Mouse (Mus musculus): ENCODE measurements around the gene Mast4. TPM values are rescaled to one million over a fixed set of nuclear protein-coding genes. Genes with fewer than 3 reads are reported as not detected.
A peak's percentile ranks its signal among the peaks of the same experiment; 100 is the strongest.

The Mast4 gene
- polyA plus RNA-seq, 1 experiment from 2014 or later: 41.8 TPM

- Histone ChIP-seq H3K9ac (replicated peaks; ENCODE audit: low read length) (no peak overlapping the region), H3K36me3 (ENCODE audit: control insufficient read depth, insufficient read depth, low read length) (no peaks in the 10 kb centered on the region), H3K27me3 (ENCODE audit: control insufficient read depth, insufficient read depth, low read length) (no peaks in the 10 kb centered on the region), H3K4me3 (replicated peaks; ENCODE audit: low read depth, low read length) (no peak overlapping the region), H3K4me2 (ENCODE audit: low read length) (no peak overlapping the region), H3K4me1 (ENCODE audit: control insufficient read depth, insufficient read depth, low read length) (no peaks in the 10 kb centered on the region), H3K9me3 (ENCODE audit: control insufficient read depth, low read length) (no peaks in the 10 kb centered on the region), H3K27ac (replicated peaks; ENCODE audit: low read depth, low read length) (no peak overlapping the region)
- no peak for ATAC-seq (ENCODE audit: low FRiP score, low TSS enrichment)
- WGBS: 97% methylated on average over 5 of the region's 5 CpGs
- no peak for DNase-seq
Observed at GRCm38 (mm10) chr13:103205191-103205590, 129.1 kb downstream of the Mast4 start.

- H3K4me2 ChIP-seq (ENCODE audit: low read length): no peak overlapping the region
- H3K27me3 ChIP-seq (ENCODE audit: control insufficient read depth, insufficient read depth, low read length): no peaks in the 10 kb centered on the region
- no peak overlapping the region for H3K27ac ChIP-seq (replicated peaks; ENCODE audit: low read depth, low read length)
- H3K4me3 ChIP-seq (replicated peaks; ENCODE audit: low read depth, low read length): no peak overlapping the region
- no peak overlapping the region for H3K9ac ChIP-seq (replicated peaks; ENCODE audit: low read length)
- DNase-seq (no peak), ATAC-seq (ENCODE audit: low FRiP score, low TSS enrichment) (no peak)
- H3K9me3 ChIP-seq (ENCODE audit: control insufficient read depth, low read length): no peaks in the 10 kb centered on the region
- WGBS: 57% methylated on average over 1 of the region's 1 CpGs
- no peaks in the 10 kb centered on the region for H3K36me3 ChIP-seq (ENCODE audit: control insufficient read depth, insufficient read depth, low read length)
- H3K4me1 ChIP-seq (ENCODE audit: control insufficient read depth, insufficient read depth, low read length): peaks cover 3% of the 10 kb centered on the region; the same call in 1 of the 2 replicates
Observed at GRCm38 (mm10) chr13:103203376-103203895, 130.9 kb downstream of the Mast4 start.

GRCm38 (mm10) chr13:103201016-103201760, 133.1 kb downstream of the Mast4 start:
- Histone ChIP-seq H3K4me3 (replicated peaks; ENCODE audit: low read depth, low read length) (no peak overlapping the region), H3K27ac (replicated peaks; ENCODE audit: low read depth, low read length) (no peak overlapping the region), H3K27me3 (ENCODE audit: control insufficient read depth, insufficient read depth, low read length) (no peaks in the 10 kb centered on the region), H3K36me3 (ENCODE audit: control insufficient read depth, insufficient read depth, low read length) (no peaks in the 10 kb centered on the region), H3K4me1 (ENCODE audit: control insufficient read depth, insufficient read depth, low read length) (peaks cover 12% of the 10 kb centered on the region; the same call in 1 of the 2 replicates), H3K9ac (replicated peaks; ENCODE audit: low read length) (no peak overlapping the region), H3K9me3 (ENCODE audit: control insufficient read depth, low read length) (no peaks in the 10 kb centered on the region), H3K4me2 (ENCODE audit: low read length) (no peak overlapping the region)
- WGBS: 79% methylated on average over 10 of the region's 10 CpGs
- DNase-seq: no peak
- ATAC-seq (ENCODE audit: low FRiP score, low TSS enrichment): no peak

- ATAC-seq (ENCODE audit: low FRiP score, low TSS enrichment) (no peak), DNase-seq (no peak)
- peaks cover 12% of the 10 kb centered on the region; the same call in 1 of the 2 replicates for H3K4me1 ChIP-seq (ENCODE audit: control insufficient read depth, insufficient read depth, low read length)
- H3K36me3 ChIP-seq (ENCODE audit: control insufficient read depth, insufficient read depth, low read length): no peaks in the 10 kb centered on the region
- no peak overlapping the region for H3K4me2 ChIP-seq (ENCODE audit: low read length)
- no peaks in the 10 kb centered on the region for H3K9me3 ChIP-seq (ENCODE audit: control insufficient read depth, low read length)
- WGBS: 67% methylated on average over 2 of the region's 2 CpGs
- H3K27me3 ChIP-seq (ENCODE audit: control insufficient read depth, insufficient read depth, low read length): no peaks in the 10 kb centered on the region
- no peak overlapping the region for H3K9ac ChIP-seq (replicated peaks; ENCODE audit: low read length)
- H3K4me3 ChIP-seq (replicated peaks; ENCODE audit: low read depth, low read length): no peak overlapping the region
- H3K27ac ChIP-seq (replicated peaks; ENCODE audit: low read depth, low read length): no peak overlapping the region
Observed at GRCm38 (mm10) chr13:103199823-103200660, 134.3 kb downstream of the Mast4 start.

GRCm38 (mm10) chr13:103198210-103198940, 135.9 kb downstream of the Mast4 start:
- WGBS: 66% methylated on average over 9 of the region's 9 CpGs
- peak; percentile 48; the same call in 1 of the 2 replicates for ATAC-seq (ENCODE audit: low FRiP score, low TSS enrichment)

GRCm38 (mm10) chr13:103196307-103196706, 138.0 kb downstream of the Mast4 start:
- H3K27me3 ChIP-seq (ENCODE audit: control insufficient read depth, insufficient read depth, low read length): no peaks in the 10 kb centered on the region
- no peaks in the 10 kb centered on the region for H3K9me3 ChIP-seq (ENCODE audit: control insufficient read depth, low read length)
- H3K4me1 ChIP-seq (ENCODE audit: control insufficient read depth, insufficient read depth, low read length): peaks cover 12% of the 10 kb centered on the region; the same call in 1 of the 2 replicates
- no peak overlapping the region for H3K27ac ChIP-seq (replicated peaks; ENCODE audit: low read depth, low read length)
- no peak overlapping the region for H3K4me3 ChIP-seq (replicated peaks; ENCODE audit: low read depth, low read length)
- DNase-seq: no peak
- no peaks in the 10 kb centered on the region for H3K36me3 ChIP-seq (ENCODE audit: control insufficient read depth, insufficient read depth, low read length)
- no peak for ATAC-seq (ENCODE audit: low FRiP score, low TSS enrichment)
- WGBS: 83% methylated on average over 5 of the region's 5 CpGs
- H3K4me2 ChIP-seq (ENCODE audit: low read length): no peak overlapping the region
- no peak overlapping the region for H3K9ac ChIP-seq (replicated peaks; ENCODE audit: low read length)

More at GRCm38 (mm10) chr13:103198210-103198940, 135.9 kb downstream of the Mast4 start:
- DNase-seq: peak; percentile 40
- Histone ChIP-seq H3K9ac (replicated peaks; ENCODE audit: low read length) (no peak overlapping the region), H3K4me1 (ENCODE audit: control insufficient read depth, insufficient read depth, low read length) (peaks cover 12% of the 10 kb centered on the region; the same call in 1 of the 2 replicates), H3K4me2 (ENCODE audit: low read length) (no peak overlapping the region), H3K9me3 (ENCODE audit: control insufficient read depth, low read length) (no peaks in the 10 kb centered on the region), H3K4me3 (replicated peaks; ENCODE audit: low read depth, low read length) (no peak overlapping the region), H3K27me3 (ENCODE audit: control insufficient read depth, insufficient read depth, low read length) (no peaks in the 10 kb centered on the region), H3K27ac (replicated peaks; ENCODE audit: low read depth, low read length) (peak overlapping the region; percentile 27), H3K36me3 (ENCODE audit: control insufficient read depth, insufficient read depth, low read length) (no peaks in the 10 kb centered on the region)

- ATAC-seq (ENCODE audit: low FRiP score, low TSS enrichment) (no peak), DNase-seq (no peak)
- no peaks in the 10 kb centered on the region for H3K9me3 ChIP-seq (ENCODE audit: control insufficient read depth, low read length)
- H3K9ac ChIP-seq (replicated peaks; ENCODE audit: low read length): no peak overlapping the region
- H3K4me1 ChIP-seq (ENCODE audit: control insufficient read depth, insufficient read depth, low read length): peaks cover 12% of the 10 kb centered on the region; the same call in 1 of the 2 replicates
- 89% methylated on average over 3 of the region's 3 CpGs for WGBS
- no peak overlapping the region for H3K4me2 ChIP-seq (ENCODE audit: low read length)
- H3K4me3 ChIP-seq (replicated peaks; ENCODE audit: low read depth, low read length): no peak overlapping the region
- no peak overlapping the region for H3K27ac ChIP-seq (replicated peaks; ENCODE audit: low read depth, low read length)
- no peaks in the 10 kb centered on the region for H3K27me3 ChIP-seq (ENCODE audit: control insufficient read depth, insufficient read depth, low read length)
- no peaks in the 10 kb centered on the region for H3K36me3 ChIP-seq (ENCODE audit: control insufficient read depth, insufficient read depth, low read length)
Observed at GRCm38 (mm10) chr13:103195847-103196246, 138.4 kb downstream of the Mast4 start.

GRCm38 (mm10) chr13:103183566-103183965, 150.7 kb downstream of the Mast4 start:
- H3K9me3 ChIP-seq (ENCODE audit: control insufficient read depth, low read length): no peaks in the 10 kb centered on the region
- DNase-seq (no peak), ATAC-seq (ENCODE audit: low FRiP score, low TSS enrichment) (no peak)
- no peaks in the 10 kb centered on the region for H3K36me3 ChIP-seq (ENCODE audit: control insufficient read depth, insufficient read depth, low read length)
- H3K27me3 ChIP-seq (ENCODE audit: control insufficient read depth, insufficient read depth, low read length): no peaks in the 10 kb centered on the region
- H3K4me3 ChIP-seq (replicated peaks; ENCODE audit: low read depth, low read length): no peak overlapping the region
- 92% methylated on average over 5 of the region's 5 CpGs for WGBS
- no peaks in the 10 kb centered on the region for H3K4me1 ChIP-seq (ENCODE audit: control insufficient read depth, insufficient read depth, low read length)
- H3K27ac ChIP-seq (replicated peaks; ENCODE audit: low read depth, low read length): no peak overlapping the region
- no peak overlapping the region for H3K9ac ChIP-seq (replicated peaks; ENCODE audit: low read length)
- H3K4me2 ChIP-seq (ENCODE audit: low read length): no peak overlapping the region

All from midbrain, embryonic 14.5 days (tissue).